Mouse (Mus musculus) erythroblast, embryonic 14.5 days (primary cell): ENCODE measurements around the gene Mettl1.

ENCODE experiments used
- GATA1 ChIP-seq: IDR thresholded peaks from 2 replicates; pipeline ENCODE4 v1.6.1; 2012; ENCODE audit warnings: low read length, inconsistent platforms, mixed read lengths
- TAL1 ChIP-seq: IDR thresholded peaks from 3 replicates; pipeline ENCODE4 v1.6.1; 2012; ENCODE audit warnings: low read length, inconsistent platforms, mixed read lengths

- TF ChIP-seq GATA1 (no peak), TAL1 (no peak)
Observed at GRCm38 (mm10) chr10:127003334-127003733, 37.9 kb upstream of the Mettl1 start.
